Mouse (Mus musculus) urinary bladder, postnatal 14 days (tissue): ENCODE data around the gene Prss21.
A peak's percentile ranks its signal among the peaks of the same experiment; 100 is the strongest.
"Not testable (repeated sequence)": the region's sequence is repeated elsewhere in the genome, so short reads cannot be mapped to it uniquely, and the experiment has no call there.

Experiments
- DNase-seq: peaks from one replicate; pipeline ENCODE4 v3.0.0; 2021; ENCODE audit warnings: low spot score

The Prss21 gene

DNA sequence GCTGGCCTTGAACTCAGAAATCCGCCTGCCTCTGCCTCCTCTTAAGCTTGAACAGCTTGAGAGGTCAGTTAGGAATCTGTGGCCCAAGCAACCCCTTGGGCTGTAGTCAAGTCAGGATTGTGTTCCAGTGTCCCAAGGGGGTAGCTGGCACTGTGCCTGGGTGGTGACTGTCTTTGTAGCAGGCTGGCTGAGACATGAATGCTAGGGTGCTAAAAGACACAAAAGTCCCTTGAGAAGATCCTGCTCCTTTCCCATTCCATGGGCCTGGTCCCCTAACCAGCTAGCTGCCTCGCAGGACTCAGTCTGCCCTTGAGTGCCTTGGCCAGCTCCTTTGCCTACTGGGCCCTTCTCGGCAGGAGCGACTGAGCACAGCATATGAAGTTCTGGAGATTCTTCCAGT, 4.9 kb upstream of the Prss21 start:
- DNase-seq: no peak

DNA sequence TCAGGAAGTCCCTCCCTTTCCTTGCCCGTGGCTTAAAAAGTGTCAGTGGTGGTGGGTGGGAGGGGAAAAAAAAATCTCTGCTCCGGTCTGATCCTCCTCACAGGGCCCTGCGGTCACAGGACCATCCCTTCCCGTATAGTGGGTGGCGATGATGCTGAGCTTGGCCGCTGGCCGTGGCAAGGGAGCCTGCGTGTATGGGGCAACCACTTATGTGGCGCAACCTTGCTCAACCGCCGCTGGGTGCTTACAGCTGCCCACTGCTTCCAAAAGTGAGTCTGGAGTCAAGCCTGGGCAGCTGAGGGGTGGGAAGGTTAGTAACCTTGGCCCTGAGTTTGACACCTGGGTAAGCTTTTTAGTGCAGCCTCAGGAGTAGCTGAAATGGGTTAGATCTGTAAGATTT, 657 bp downstream of the Prss21 start:
- DNase-seq: no peak

DNA sequence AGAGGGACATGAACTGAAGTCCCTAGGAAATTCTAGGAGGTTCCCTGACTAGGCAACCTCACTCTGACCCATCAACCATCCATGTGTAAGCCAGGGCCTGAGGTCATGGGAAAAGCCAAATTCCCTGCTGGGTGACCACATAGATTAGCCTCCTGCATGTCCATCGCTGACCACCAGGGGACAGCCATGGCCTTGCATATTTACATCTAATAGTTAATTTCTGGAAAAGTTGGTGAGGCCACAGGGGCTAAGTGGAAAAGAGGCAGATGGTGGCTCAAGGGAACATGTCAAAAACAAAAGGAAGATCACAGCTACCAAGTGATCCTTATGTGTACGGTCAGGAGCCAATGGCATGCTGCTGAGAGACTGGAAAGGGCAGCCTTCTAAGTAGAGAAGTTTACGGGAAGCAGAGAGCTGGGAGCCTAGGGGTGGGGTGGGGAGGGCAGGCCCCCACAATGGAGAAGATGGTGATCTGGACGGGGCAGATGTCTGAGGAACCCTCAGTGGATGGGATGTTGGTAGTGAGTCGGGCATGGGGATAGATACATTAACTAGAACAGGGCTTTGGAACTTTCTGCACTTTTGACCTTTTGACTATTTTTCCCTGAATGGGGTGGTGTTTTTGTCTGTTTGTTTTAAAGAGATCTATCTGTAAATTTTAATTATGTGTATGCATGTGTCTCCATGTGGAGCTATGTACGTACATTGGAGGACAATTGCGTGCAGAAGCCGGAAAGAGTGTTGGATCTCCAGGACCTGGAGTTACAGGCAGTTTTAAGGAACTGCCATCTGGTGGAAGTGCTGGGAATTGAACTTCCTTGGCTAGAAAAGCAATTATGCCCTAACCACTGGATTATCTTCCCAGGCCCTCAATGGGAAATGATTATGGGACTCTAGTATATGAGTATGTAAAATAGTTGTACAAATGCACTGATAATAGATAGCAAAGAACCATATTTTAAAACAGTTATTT, 6.3 kb downstream of the Prss21 start:
- peak; percentile 68 for DNase-seq

DNA sequence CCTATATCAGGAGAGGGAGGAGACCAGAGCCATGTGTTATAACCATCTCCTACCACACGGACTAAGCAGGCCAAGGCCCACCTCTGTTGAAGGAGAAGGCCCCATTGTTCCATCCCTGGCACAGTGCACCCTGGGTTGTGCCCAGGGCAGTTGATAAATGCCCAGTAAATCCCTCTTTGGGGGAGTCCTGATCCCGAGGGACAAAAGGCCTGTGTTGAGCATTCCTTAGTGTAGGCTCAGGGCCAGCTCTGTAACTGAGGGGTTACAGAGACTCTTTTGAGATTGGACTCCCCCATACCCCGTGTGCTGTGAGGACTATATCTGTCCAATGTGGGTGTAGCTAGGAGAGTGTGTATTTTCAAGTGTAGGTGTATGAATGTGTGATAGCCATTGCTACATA, 8.9 kb downstream of the Prss21 start:
- no peak for DNase-seq

DNA sequence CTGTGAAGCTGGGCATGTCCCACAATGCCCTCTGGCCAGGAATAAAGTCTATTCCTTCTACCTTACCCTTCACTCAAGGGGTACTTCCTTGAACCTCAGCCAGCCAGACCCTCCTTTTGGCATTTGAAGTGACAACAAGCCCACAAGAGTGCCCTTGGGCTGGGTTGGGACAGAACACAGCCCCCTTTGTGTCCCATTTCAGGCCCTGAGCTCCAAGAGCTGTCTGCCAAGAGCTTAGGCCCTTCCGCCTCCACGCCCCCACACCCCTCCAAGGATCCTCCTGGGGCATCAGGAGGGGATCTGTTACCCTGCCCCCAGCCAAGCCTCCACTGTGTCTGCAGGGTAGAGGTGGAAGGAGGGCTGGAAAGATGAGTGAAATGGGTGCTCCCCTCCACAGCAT, 9.3 kb downstream of the Prss21 start:
- no peak for DNase-seq

DNA sequence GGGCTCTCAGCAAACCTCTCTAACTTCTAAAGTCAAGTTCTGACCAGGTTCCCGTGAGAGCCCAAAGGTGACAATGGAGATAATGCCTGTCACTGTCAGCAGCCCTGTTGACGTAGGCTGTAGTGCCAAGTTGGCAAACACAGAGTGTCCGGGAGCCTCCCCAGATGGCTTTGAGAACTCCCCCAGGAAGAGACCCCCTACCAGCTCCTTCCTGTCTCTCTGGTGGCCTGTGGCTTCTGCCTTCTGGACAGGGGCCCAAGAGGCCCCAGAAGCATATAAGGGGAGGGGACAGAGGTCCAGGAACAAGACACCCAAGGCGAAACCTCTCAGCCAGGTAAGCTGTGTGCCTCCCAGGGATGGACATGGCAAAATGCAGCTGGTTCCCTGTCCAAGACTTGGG, 12.7 kb downstream of the Prss21 start, which contains the start of the genes Dcpp1 and Dcpp2:
Gene Dcpp1, plus strand, starts transcription at position 301 of the 400 bp plus-strand sequence.
Gene Dcpp2, plus strand, starts transcription at position 305 of the 400 bp plus-strand sequence.
- DNase-seq: not testable (repeated sequence)

DNA sequence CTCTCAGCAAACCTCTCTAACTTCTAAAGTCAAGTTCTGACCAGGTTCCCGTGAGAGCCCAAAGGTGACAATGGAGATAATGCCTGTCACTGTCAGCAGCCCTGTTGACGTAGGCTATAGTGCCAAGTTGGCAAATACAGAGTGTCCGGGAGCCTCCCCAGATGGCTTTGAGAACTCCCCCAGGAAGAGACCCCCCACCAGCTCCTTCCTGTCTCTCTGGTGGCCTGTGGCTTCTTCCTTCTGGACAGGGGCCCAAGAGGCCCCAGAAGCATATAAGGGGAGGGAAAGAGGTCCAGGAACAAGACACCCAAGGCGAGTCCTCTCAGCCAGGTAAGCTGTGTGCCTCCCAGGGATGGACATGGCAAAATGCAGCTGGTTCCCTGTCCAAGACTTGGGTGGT, 49.3 kb downstream of the Prss21 start, which contains the start of gene Dcpp3:
Gene Dcpp3, plus strand, starts transcription at position 301 of the 400 bp plus-strand sequence.
- not testable (repeated sequence) for DNase-seq
